Mouse (Mus musculus) erythroblast, embryonic 14.5 days (primary cell): ENCODE measurements around the gene Cnpy4. TPM values are rescaled to one million over a fixed set of nuclear protein-coding genes. Genes with fewer than 3 reads are reported as not detected.

Source experiments
- H3K27me3 ChIP-seq: 2 replicates; pipeline ENCODE4 v1.6.1; 2012; ENCODE audit warnings: inconsistent platforms; ENCODE audit not compliant: control insufficient read depth
- H3K36me3 ChIP-seq: 2 replicates; pipeline ENCODE4 v1.6.1; 2012; ENCODE audit warnings: mild to moderate bottlenecking, inconsistent platforms; ENCODE audit not compliant: control insufficient read depth
- H3K4me1 ChIP-seq: 2 replicates; pipeline ENCODE4 v1.6.1; 2012; ENCODE audit warnings: inconsistent platforms; ENCODE audit not compliant: control insufficient read depth
- H3K4me3 ChIP-seq: replicated peaks from 2 replicates; pipeline ENCODE3; 2012; ENCODE audit warnings: moderate library complexity, mild to moderate bottlenecking, inconsistent platforms
- H3K9me3 ChIP-seq: 2 replicates; pipeline ENCODE4 v1.6.1; 2012; ENCODE audit warnings: low read length, inconsistent platforms, mixed read lengths; ENCODE audit not compliant: control insufficient read depth
- GATA1 ChIP-seq: IDR thresholded peaks from 2 replicates; pipeline ENCODE4 v1.6.1; 2012; ENCODE audit warnings: low read length, inconsistent platforms, mixed read lengths
- TAL1 ChIP-seq: IDR thresholded peaks from 3 replicates; pipeline ENCODE4 v1.6.1; 2012; ENCODE audit warnings: low read length, inconsistent platforms, mixed read lengths
- polyA plus RNA-seq: library from polyadenylated mRNA; stranded (reverse); fragments of >175 nt; gene quantifications from 2 replicates; pipeline ENCODE4 v1.2.3, GENCODE M21; 2012

The Cnpy4 gene
- polyA plus RNA-seq, result 0.28 and 0.30 TPM in 2 replicates

GRCm38 (mm10) chr5:138186950-138187638 is at the start of gene Cnpy4, which contains the start of gene Taf6:
Cnpy4 (plus strand) TSS chr5:138187485.
Taf6 (minus strand) TSS chr5:138187451.
- peaks cover 45% of the 10 kb centered on the region for H3K36me3 ChIP-seq
- H3K9me3 ChIP-seq, result no peaks in the 10 kb centered on the region
- TF ChIP-seq TAL1, result no peak
- no peak for TF ChIP-seq GATA1
- peak within 1 kb of the TSS; percentile 90 for H3K4me3 ChIP-seq
- no peaks in the 10 kb centered on the region for H3K27me3 ChIP-seq
- peaks cover 33% of the 10 kb centered on the region for H3K4me1 ChIP-seq

- TF ChIP-seq GATA1, result no peak
- no peak for TF ChIP-seq TAL1
- Histone ChIP-seq H3K4me3 (no peak overlapping the region), H3K27me3 (no peaks in the 10 kb centered on the region), H3K36me3 (peaks cover 26% of the 10 kb centered on the region), H3K4me1 (peaks cover 17% of the 10 kb centered on the region), H3K9me3 (no peaks in the 10 kb centered on the region)
Observed at GRCm38 (mm10) chr5:138137935-138138549, 49.2 kb upstream of the Cnpy4 start.

- H3K4me1 ChIP-seq, result peaks cover 17% of the 10 kb centered on the region
- H3K36me3 ChIP-seq, result peaks cover 20% of the 10 kb centered on the region
- no peak for TF ChIP-seq TAL1
- no peak for TF ChIP-seq GATA1
- H3K9me3 ChIP-seq, result no peaks in the 10 kb centered on the region
- no peaks in the 10 kb centered on the region for H3K27me3 ChIP-seq
- no peak overlapping the region for H3K4me3 ChIP-seq
Observed at GRCm38 (mm10) chr5:138138585-138138984, 48.7 kb upstream of the Cnpy4 start.

GRCm38 (mm10) chr5:138154390-138154789 is 32.9 kb upstream of the Cnpy4 start:
- Histone ChIP-seq H3K4me1 (peaks cover 19% of the 10 kb centered on the region), H3K27me3 (no peaks in the 10 kb centered on the region), H3K36me3 (peaks cover 24% of the 10 kb centered on the region), H3K9me3 (no peaks in the 10 kb centered on the region), H3K4me3 (peak overlapping the region; percentile 77)
- TF ChIP-seq GATA1 (no peak), TAL1 (no peak)

- H3K9me3 ChIP-seq, result no peaks in the 10 kb centered on the region
- peak within 1 kb of the TSS; percentile 77 for H3K4me3 ChIP-seq
- H3K4me1 ChIP-seq, result peaks cover 24% of the 10 kb centered on the region
- peaks cover 19% of the 10 kb centered on the region for H3K36me3 ChIP-seq
- no peaks in the 10 kb centered on the region for H3K27me3 ChIP-seq
- TF ChIP-seq TAL1 (no peak), GATA1 (no peak)
Observed at GRCm38 (mm10) chr5:138155443-138155976, 31.8 kb upstream of the Cnpy4 start, which contains the start of gene Zfp113. Zfp113 (minus strand) TSS chr5:138155744.

- H3K9me3 ChIP-seq, result no peaks in the 10 kb centered on the region
- H3K4me1 ChIP-seq, result peaks cover 41% of the 10 kb centered on the region
- H3K4me3 ChIP-seq, result peak overlapping the region; percentile 98
- TF ChIP-seq GATA1 (no peak), TAL1 (no peak)
- no peaks in the 10 kb centered on the region for H3K27me3 ChIP-seq
- H3K36me3 ChIP-seq, result peaks cover 33% of the 10 kb centered on the region
Observed at GRCm38 (mm10) chr5:138160224-138160762, 27.0 kb upstream of the Cnpy4 start.

- Histone ChIP-seq H3K27me3 (no peaks in the 10 kb centered on the region), H3K4me1 (peaks cover 39% of the 10 kb centered on the region), H3K9me3 (no peaks in the 10 kb centered on the region), H3K36me3 (peaks cover 41% of the 10 kb centered on the region), H3K4me3 (peak within 1 kb of the TSS; percentile 98)
- TF ChIP-seq GATA1 (no peak), TAL1 (no peak)
Observed at GRCm38 (mm10) chr5:138160842-138161665, 26.2 kb upstream of the Cnpy4 start, which contains the start of gene Cops6. Cops6 (plus strand) TSS chr5:138161071.

- Histone ChIP-seq H3K4me1 (peaks cover 52% of the 10 kb centered on the region), H3K9me3 (no peaks in the 10 kb centered on the region), H3K36me3 (peaks cover 61% of the 10 kb centered on the region), H3K4me3 (no peak overlapping the region), H3K27me3 (no peaks in the 10 kb centered on the region)
- TF ChIP-seq GATA1 (no peak), TAL1 (no peak)
Observed at GRCm38 (mm10) chr5:138163046-138163445, 24.2 kb upstream of the Cnpy4 start.

- peaks cover 55% of the 10 kb centered on the region for H3K4me1 ChIP-seq
- peaks cover 67% of the 10 kb centered on the region for H3K36me3 ChIP-seq
- no peaks in the 10 kb centered on the region for H3K9me3 ChIP-seq
- no peak overlapping the region for H3K4me3 ChIP-seq
- H3K27me3 ChIP-seq, result no peaks in the 10 kb centered on the region
- no peak for TF ChIP-seq GATA1
- no peak for TF ChIP-seq TAL1
Observed at GRCm38 (mm10) chr5:138163610-138164009, 23.7 kb upstream of the Cnpy4 start.
